Mouse (Mus musculus) heart, embryonic 13.5 days (tissue): Measurements from ENCODE around the gene Spg7. TPM values are rescaled to one million over a fixed set of nuclear protein-coding genes. Genes with fewer than 3 reads are reported as not detected.

ENCODE experiments used
- ATAC-seq: fragments of 200-750 bp; cut with Nextera tagmentation; 2 replicates; pipeline ENCODE4 v1.8.0; 2017; ENCODE audit warnings: moderate TSS enrichment; ENCODE audit not compliant: insufficient number of reproducible peaks, low FRiP score, low TSS enrichment; ENCODE audit errors: extremely low read depth
- H3K27ac ChIP-seq: fragments of 300-500 bp; sonication (generic); replicated peaks from 2 replicates; pipeline ENCODE4 v1.5.1; 2015; ENCODE audit warnings: moderate library complexity, mild to moderate bottlenecking, inconsistent platforms
- H3K27me3 ChIP-seq: fragments of 300-500 bp; sonication (generic); replicated peaks from 2 replicates; pipeline ENCODE4 v1.6.1; 2015; ENCODE audit warnings: mild to moderate bottlenecking, inconsistent platforms
- H3K36me3 ChIP-seq: fragments of 300-500 bp; sonication (generic); 2 replicates; pipeline ENCODE4 v1.6.1; 2015; ENCODE audit warnings: mild to moderate bottlenecking, inconsistent platforms
- H3K4me1 ChIP-seq: fragments of 300-500 bp; sonication (generic); 2 replicates; pipeline ENCODE4 v1.6.1; 2015; ENCODE audit warnings: inconsistent platforms
- H3K4me2 ChIP-seq: fragments of 300-500 bp; sonication (generic); 2 replicates; pipeline ENCODE4 v1.6.1; 2015; ENCODE audit warnings: inconsistent platforms, mild to moderate bottlenecking, moderate library complexity
- H3K4me3 ChIP-seq: fragments of 300-500 bp; sonication (generic); 2 replicates; pipeline ENCODE4 v1.5.1; 2015; ENCODE audit warnings: moderate library complexity, mild to moderate bottlenecking, inconsistent platforms
- H3K9ac ChIP-seq: fragments of 300-500 bp; sonication (generic); 2 replicates; pipeline ENCODE4 v1.6.1; 2015; ENCODE audit warnings: inconsistent platforms, mild to moderate bottlenecking, moderate library complexity
- H3K9me3 ChIP-seq: fragments of 300-500 bp; sonication (generic); 2 replicates; pipeline ENCODE4 v1.6.1; 2016; ENCODE audit warnings: inconsistent platforms
- WGBS: fragments of 180-500 bp; shearing (Covaris S2); methylation state at CpG from one replicate; pipeline ENCODE4 v1.1.7; 2015; ENCODE audit warnings: mixed read lengths; 5-methylcytosine and 5-hydroxymethylcytosine counted together
- polyA plus RNA-seq: library from polyadenylated mRNA; unstranded; fragments of >200 nt; fragmentation: Nextera tagmentation; extraction: Ambion mirVana; gene quantifications from 2 replicates; pipeline ENCODE4 v1.2.1, GENCODE M21; 2015

Gene Spg7
- polyA plus RNA-seq, 1 experiment from 2014 or later, result 62.2 TPM

GRCm38 (mm10) chr8:123113908-123114469 lies 51.2 kb downstream of the Spg7 start:
- 30% methylated on average over 2 of the region's 2 CpGs for WGBS
- H3K27ac ChIP-seq, result no peak overlapping the region
- H3K4me2 ChIP-seq, result no peak overlapping the region
- peaks cover 51% of the 10 kb centered on the region for H3K27me3 ChIP-seq
- H3K4me1 ChIP-seq, result peaks cover 28% of the 10 kb centered on the region
- ATAC-seq, result no peak
- no peaks in the 10 kb centered on the region for H3K36me3 ChIP-seq
- peak overlapping the region; percentile 33; the same call in 1 of the 2 replicates for H3K9ac ChIP-seq
- no peaks in the 10 kb centered on the region for H3K9me3 ChIP-seq
- H3K4me3 ChIP-seq, result no peak overlapping the region

- 39% methylated on average over 3 of the region's 3 CpGs for WGBS
- peaks cover 57% of the 10 kb centered on the region for H3K27me3 ChIP-seq
Observed at GRCm38 (mm10) chr8:123114644-123115043, 51.9 kb downstream of the Spg7 start.

GRCm38 (mm10) chr8:123117127-123117731 lies 54.5 kb downstream of the Spg7 start, which contains the start of gene Cpne7:
Gene Cpne7, plus strand, starts transcription at chr8:123117374.
- no peaks in the 10 kb centered on the region for H3K36me3 ChIP-seq
- H3K4me2 ChIP-seq, result peak within 1 kb of the TSS; percentile 91
- peak within 1 kb of the TSS; percentile 73 for H3K9ac ChIP-seq
- peaks cover 59% of the 10 kb centered on the region for H3K27me3 ChIP-seq
- 1% methylated on average over 51 of the region's 51 CpGs for WGBS
- peaks cover 28% of the 10 kb centered on the region for H3K4me1 ChIP-seq
- ATAC-seq, result peak; percentile 50; the same call in 1 of the 2 replicates
- H3K27ac ChIP-seq, result no peak within 1 kb of the TSS
- no peaks in the 10 kb centered on the region for H3K9me3 ChIP-seq
- H3K4me3 ChIP-seq, result peak within 1 kb of the TSS; percentile 57

More at GRCm38 (mm10) chr8:123114644-123115043, 51.9 kb downstream of the Spg7 start:
- Histone ChIP-seq H3K4me1 (peaks cover 28% of the 10 kb centered on the region), H3K9ac (peak overlapping the region; percentile 33; the same call in 1 of the 2 replicates), H3K4me3 (no peak overlapping the region), H3K4me2 (no peak overlapping the region), H3K27ac (no peak overlapping the region), H3K9me3 (no peaks in the 10 kb centered on the region), H3K36me3 (no peaks in the 10 kb centered on the region)
- ATAC-seq, result no peak

GRCm38 (mm10) chr8:123117744-123118143 lies 55.0 kb downstream of the Spg7 start:
- Histone ChIP-seq H3K27me3 (peaks cover 64% of the 10 kb centered on the region), H3K9me3 (no peaks in the 10 kb centered on the region), H3K4me2 (peak overlapping the region; percentile 91), H3K36me3 (no peaks in the 10 kb centered on the region), H3K9ac (peak overlapping the region; percentile 73), H3K4me1 (peaks cover 28% of the 10 kb centered on the region), H3K4me3 (peak overlapping the region; percentile 57), H3K27ac (no peak overlapping the region)
- ATAC-seq, result no peak
- 6% methylated on average over 17 of the region's 17 CpGs for WGBS

GRCm38 (mm10) chr8:123122059-123122458 lies 59.3 kb downstream of the Spg7 start:
- Histone ChIP-seq H3K9me3 (no peaks in the 10 kb centered on the region), H3K4me3 (no peak overlapping the region), H3K9ac (no peak overlapping the region), H3K4me2 (no peak overlapping the region), H3K27me3 (peaks cover 70% of the 10 kb centered on the region), H3K36me3 (no peaks in the 10 kb centered on the region), H3K4me1 (peaks cover 30% of the 10 kb centered on the region), H3K27ac (no peak overlapping the region)
- ATAC-seq, result no peak
- WGBS, result 50% methylated on average over 9 of the region's 9 CpGs

GRCm38 (mm10) chr8:123122670-123123069 lies 59.9 kb downstream of the Spg7 start:
- no peak overlapping the region for H3K4me3 ChIP-seq
- WGBS, result 66% methylated on average over 5 of the region's 5 CpGs
- no peak overlapping the region for H3K9ac ChIP-seq
- no peak overlapping the region for H3K4me2 ChIP-seq
- no peak overlapping the region for H3K27ac ChIP-seq
- no peak for ATAC-seq
- H3K4me1 ChIP-seq, result peaks cover 24% of the 10 kb centered on the region
- H3K27me3 ChIP-seq, result peaks cover 70% of the 10 kb centered on the region
- H3K36me3 ChIP-seq, result no peaks in the 10 kb centered on the region
- H3K9me3 ChIP-seq, result no peaks in the 10 kb centered on the region

GRCm38 (mm10) chr8:123126193-123126816 lies 63.6 kb downstream of the Spg7 start:
- H3K27me3 ChIP-seq, result peaks cover 62% of the 10 kb centered on the region

GRCm38 (mm10) chr8:123131041-123131440 lies 68.3 kb downstream of the Spg7 start:
- H3K4me2 ChIP-seq, result peak overlapping the region; percentile 21; the same call in 1 of the 2 replicates
- H3K9me3 ChIP-seq, result peaks cover 3% of the 10 kb centered on the region; the same call in 1 of the 2 replicates
- H3K27me3 ChIP-seq, result peaks cover 35% of the 10 kb centered on the region
- no peak overlapping the region for H3K27ac ChIP-seq
- H3K4me3 ChIP-seq, result no peak overlapping the region
- WGBS, result 43% methylated on average over 9 of the region's 9 CpGs
- H3K9ac ChIP-seq, result no peak overlapping the region
- H3K4me1 ChIP-seq, result peaks cover 17% of the 10 kb centered on the region
- ATAC-seq, result no peak
- H3K36me3 ChIP-seq, result no peaks in the 10 kb centered on the region

More at GRCm38 (mm10) chr8:123126193-123126816, 63.6 kb downstream of the Spg7 start:
- Histone ChIP-seq H3K4me3 (no peak overlapping the region), H3K27ac (no peak overlapping the region), H3K9me3 (no peaks in the 10 kb centered on the region), H3K36me3 (no peaks in the 10 kb centered on the region), H3K4me1 (peaks cover 15% of the 10 kb centered on the region), H3K4me2 (peak overlapping the region; percentile 30; the same call in 1 of the 2 replicates), H3K9ac (no peak overlapping the region)
- WGBS, result 8% methylated on average over 19 of the region's 19 CpGs
- ATAC-seq, result no peak

- Histone ChIP-seq H3K9ac (no peak overlapping the region), H3K4me3 (no peak overlapping the region), H3K27me3 (peaks cover 15% of the 10 kb centered on the region), H3K4me2 (no peak overlapping the region), H3K9me3 (peaks cover 3% of the 10 kb centered on the region; the same call in 1 of the 2 replicates), H3K27ac (no peak overlapping the region), H3K4me1 (peaks cover 26% of the 10 kb centered on the region), H3K36me3 (no peaks in the 10 kb centered on the region)
- 92% methylated on average over 2 of the region's 2 CpGs for WGBS
- ATAC-seq, result no peak
Observed at GRCm38 (mm10) chr8:123132953-123133352, 70.2 kb downstream of the Spg7 start.

GRCm38 (mm10) chr8:123134149-123134713 lies 71.5 kb downstream of the Spg7 start:
- ATAC-seq, result no peak
- H3K9me3 ChIP-seq, result peaks cover 3% of the 10 kb centered on the region; the same call in 1 of the 2 replicates
- no peak overlapping the region for H3K27ac ChIP-seq
- no peaks in the 10 kb centered on the region for H3K36me3 ChIP-seq
- no peak overlapping the region for H3K4me2 ChIP-seq
- no peak overlapping the region for H3K9ac ChIP-seq
- H3K27me3 ChIP-seq, result 0 out of 2 replicates have a peak, but pooled peaks cover 3% of the 10 kb centered on the region
- WGBS, result 81% methylated on average over 11 of the region's 11 CpGs
- no peak overlapping the region for H3K4me3 ChIP-seq
- H3K4me1 ChIP-seq, result peaks cover 32% of the 10 kb centered on the region

GRCm38 (mm10) chr8:123135406-123135805 lies 72.7 kb downstream of the Spg7 start:
- WGBS, result 36% methylated on average over 7 of the region's 7 CpGs
- no peaks in the 10 kb centered on the region for H3K27me3 ChIP-seq
- H3K9me3 ChIP-seq, result peaks cover 3% of the 10 kb centered on the region; the same call in 1 of the 2 replicates
- H3K4me1 ChIP-seq, result peaks cover 32% of the 10 kb centered on the region
- H3K27ac ChIP-seq, result no peak overlapping the region
- ATAC-seq, result no peak
- H3K4me2 ChIP-seq, result no peak overlapping the region
- H3K9ac ChIP-seq, result no peak overlapping the region
- no peaks in the 10 kb centered on the region for H3K36me3 ChIP-seq
- H3K4me3 ChIP-seq, result no peak overlapping the region
